Comparison of ENCODE assay signal across 8 mouse cellular contexts in the genomic region with DNA sequence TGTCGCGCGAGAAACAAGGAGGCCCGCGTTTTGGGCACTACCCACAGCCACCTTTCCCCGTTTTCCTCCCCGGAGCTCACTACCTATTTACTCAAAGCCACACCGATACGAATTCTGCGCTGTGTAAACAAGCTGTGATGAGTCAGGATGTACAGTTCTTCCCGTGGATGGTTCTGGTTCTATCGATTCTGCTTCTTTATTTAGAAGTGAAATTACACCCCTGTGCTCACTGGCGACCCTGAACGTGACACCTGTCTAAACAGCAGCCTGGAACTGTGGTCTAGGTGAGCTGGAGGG. TPM values are rescaled to one million over a fixed set of nuclear protein-coding genes. Genes with fewer than 3 reads are reported as not detected.
DNase-seq lines count a peak whose midpoint lies in the region; ATAC-seq and TF ChIP-seq lines count a peak whose summit lies in the region.

No protein-coding gene starts in this region.

- H3K9me3 ChIP-seq in embryonic facial prominence, embryonic 10.5 days = no peaks in the 10 kb centered on the region
- H3K9me3 ChIP-seq in hindbrain, embryonic 13.5 days = no peaks in the 10 kb centered on the region
- H3K9me3 ChIP-seq in midbrain, embryonic 16.5 days (replicated peaks; ENCODE audit: control insufficient read depth, low read length, poor library complexity, severe bottlenecking) = no peaks in the 10 kb centered on the region

- no peak for ATAC-seq in hindbrain, embryonic 13.5 days (ENCODE audit: low FRiP score)
- ATAC-seq in midbrain, embryonic 16.5 days = no peak

- H3K4me3 ChIP-seq in left cerebral cortex, adult 2 months = peak overlapping the region; percentile 78
- H3K4me3 ChIP-seq in embryonic facial prominence, embryonic 10.5 days = peak overlapping the region; percentile 89
- H3K4me3 ChIP-seq in hindbrain, embryonic 13.5 days = peak overlapping the region; percentile 78
- peak overlapping the region; percentile 75 for H3K4me3 ChIP-seq in midbrain, embryonic 16.5 days (ENCODE audit: low read depth, low read length)

- intact Hi-C loops in left cerebral cortex, adult 2 months (cut with DNase I) = loop anchor here (5.0 kb wide), 1 partner anchor 56 kb away; a partner anchor contains a TSS
- intact Hi-C loops in left cerebral cortex, postnatal 10 days (cut with DNase I) = no loop called here

- H3K4me2 ChIP-seq in hindbrain, embryonic 13.5 days = peak overlapping the region; percentile 80
- peak overlapping the region; percentile 87 for H3K4me2 ChIP-seq in midbrain, embryonic 16.5 days (ENCODE audit: low read length)

- no peaks in the 10 kb centered on the region for H3K36me3 ChIP-seq in embryonic facial prominence, embryonic 10.5 days (replicated peaks)
- H3K36me3 ChIP-seq in hindbrain, embryonic 13.5 days = no peaks in the 10 kb centered on the region
- no peaks in the 10 kb centered on the region for H3K36me3 ChIP-seq in midbrain, embryonic 16.5 days (ENCODE audit: control insufficient read depth, insufficient read depth, low read length)

- H3K27me3 ChIP-seq in embryonic facial prominence, embryonic 10.5 days (replicated peaks; ENCODE audit: low read depth, poor library complexity, severe bottlenecking) = peaks cover 17% of the 10 kb centered on the region
- peaks cover 6% of the 10 kb centered on the region; the same call in 1 of the 2 replicates for H3K27me3 ChIP-seq in hindbrain, embryonic 13.5 days
- H3K27me3 ChIP-seq in midbrain, embryonic 16.5 days (ENCODE audit: control insufficient read depth, insufficient read depth, low read depth, low read length) = no peaks in the 10 kb centered on the region; the same call in 1 of the 2 replicates

- peak overlapping the region; percentile 92 for H3K9ac ChIP-seq in hindbrain, embryonic 13.5 days
- H3K9ac ChIP-seq in midbrain, embryonic 16.5 days (ENCODE audit: low read depth, low read length) = peak overlapping the region; percentile 96

- DNase-seq in left cerebral cortex, adult 2 months (ENCODE audit: extremely low spot score in 1 of 2, low spot score in 2 of 2) = no peak
- DNase-seq in left cerebral cortex, postnatal 10 days (ENCODE audit: extremely low spot score in 1 of 2, low spot score in 2 of 2) = no peak
- no peak for DNase-seq in embryonic facial prominence, embryonic 10.5 days (ENCODE audit: low spot score)
- no peak for DNase-seq in thymus, postnatal 4 days
- no peak for DNase-seq in adrenal gland, postnatal 10 days
- no peak for DNase-seq in left cerebral cortex, adult 18-20 months (ENCODE audit: low spot score in 2 of 2)

- H3K27ac ChIP-seq in left cerebral cortex, adult 2 months = peak overlapping the region; percentile 96
- H3K27ac ChIP-seq in embryonic facial prominence, embryonic 10.5 days (replicated peaks) = peak overlapping the region; percentile 95
- peak overlapping the region; percentile 96 for H3K27ac ChIP-seq in hindbrain, embryonic 13.5 days
- H3K27ac ChIP-seq in midbrain, embryonic 16.5 days (ENCODE audit: low read length) = peak overlapping the region; percentile 97

- 2% methylated on average over 14 of the region's 14 CpGs for whole genome bisulfite sequencing in embryonic facial prominence, embryonic 10.5 days
- WGBS in hindbrain, embryonic 13.5 days = under 1% methylated on average over 14 of the region's 14 CpGs
- WGBS in midbrain, embryonic 16.5 days = under 1% methylated on average over 14 of the region's 14 CpGs

- no peak for TF ChIP-seq CTCF in left cerebral cortex, adult 2 months (IDR thresholded peaks at IDR 0.05)

- H3K4me1 ChIP-seq in embryonic facial prominence, embryonic 10.5 days = peaks cover 18% of the 10 kb centered on the region
- H3K4me1 ChIP-seq in hindbrain, embryonic 13.5 days (replicated peaks) = peaks cover 14% of the 10 kb centered on the region
- peaks cover 5% of the 10 kb centered on the region; the same call in 1 of the 2 replicates for H3K4me1 ChIP-seq in midbrain, embryonic 16.5 days (ENCODE audit: control insufficient read depth, insufficient read depth, low read length)

RNA-seq across cellular contexts. Expression of a gene that starts 0.7 kb away (rescaled TPM):
- 10 to 100 TPM; 61.4 to 69.1 TPM for total RNA-seq in left cerebral cortex, adult 2 months (2021)
- total RNA-seq in left cerebral cortex, postnatal 10 days (2021) = 10 to 100 TPM; 46.1 to 50.2 TPM
- 13.6 and 16.5 TPM in 2 replicates for polyA plus RNA-seq in embryonic facial prominence, embryonic 10.5 days (2016; fragmentation: Nextera tagmentation; extraction: Ambion mirVana)
- polyA plus RNA-seq in hindbrain, embryonic 13.5 days (2015; fragmentation: Nextera tagmentation; extraction: Ambion mirVana) = 24.8 and 26.2 TPM in 2 replicates
- polyA plus RNA-seq in midbrain, embryonic 16.5 days (2015; fragmentation: Nextera tagmentation; extraction: Ambion mirVana) = 31.7 and 33.9 TPM in 2 replicates
- total RNA-seq in adrenal gland, postnatal 10 days (2021) = 10 to 100 TPM; 15.3 to 17.5 TPM
- total RNA-seq in left cerebral cortex, adult 18-20 months (2021) = 10 to 100 TPM; 67.1 to 67.7 TPM

RNA-seq across cellular contexts. Expression of a gene that starts 15.1 kb away (rescaled TPM):
- total RNA-seq in left cerebral cortex, adult 2 months (2021) = 100 to 1,000 TPM; 354 to 358 TPM
- total RNA-seq in left cerebral cortex, postnatal 10 days (2021) = 100 to 1,000 TPM; 495 to 501 TPM
- polyA plus RNA-seq in embryonic facial prominence, embryonic 10.5 days (2016; fragmentation: Nextera tagmentation; extraction: Ambion mirVana) = 31.9 and 34.3 TPM in 2 replicates
- polyA plus RNA-seq in hindbrain, embryonic 13.5 days (2015; fragmentation: Nextera tagmentation; extraction: Ambion mirVana) = 198 and 199 TPM in 2 replicates
- 348 and 370 TPM in 2 replicates for polyA plus RNA-seq in midbrain, embryonic 16.5 days (2015; fragmentation: Nextera tagmentation; extraction: Ambion mirVana)
- 10 to 100 TPM; 17.9 to 25.6 TPM for total RNA-seq in adrenal gland, postnatal 10 days (2021)
- total RNA-seq in left cerebral cortex, adult 18-20 months (2021) = 100 to 1,000 TPM; 333 to 352 TPM

RNA-seq across cellular contexts. Expression of a gene that starts 57.6 kb away (rescaled TPM):
- total RNA-seq in left cerebral cortex, adult 2 months (2021) = 100 to 1,000 TPM; 268 to 282 TPM
- total RNA-seq in left cerebral cortex, postnatal 10 days (2021) = 100 to 1,000 TPM; 254 to 258 TPM
- polyA plus RNA-seq in embryonic facial prominence, embryonic 10.5 days (2016; fragmentation: Nextera tagmentation; extraction: Ambion mirVana) = 9.9 and 10.0 TPM in 2 replicates
- polyA plus RNA-seq in hindbrain, embryonic 13.5 days (2015; fragmentation: Nextera tagmentation; extraction: Ambion mirVana) = 131 and 139 TPM in 2 replicates
- 134 and 138 TPM in 2 replicates for polyA plus RNA-seq in midbrain, embryonic 16.5 days (2015; fragmentation: Nextera tagmentation; extraction: Ambion mirVana)
- 10 to 100 TPM; 22.3 to 23.3 TPM for total RNA-seq in adrenal gland, postnatal 10 days (2021)
- 100 to 1,000 TPM; 255 to 265 TPM for total RNA-seq in left cerebral cortex, adult 18-20 months (2021)

Comparison
In these comparisons a context has a peak if more than half of its experiments do, and no peak if none do; other contexts are left out.
1. RNA of a gene that starts 15.1 kb away (total RNA-seq): 495 to 501 TPM in left cerebral cortex, postnatal 10 days, 354 to 358 TPM in left cerebral cortex, adult 2 months and 333 to 352 TPM in left cerebral cortex, adult 18-20 months; 17.9 to 25.6 TPM in adrenal gland, postnatal 10 days; every median in the first group is over 10 times any median in the second.
2. RNA of a gene that starts 57.6 kb away (total RNA-seq): 268 to 282 TPM in left cerebral cortex, adult 2 months, 255 to 265 TPM in left cerebral cortex, adult 18-20 months and 254 to 258 TPM in left cerebral cortex, postnatal 10 days; 22.3 to 23.3 TPM in adrenal gland, postnatal 10 days; every median in the first group is over 10 times any median in the second.
3. Peak in every context shown above with its lines, with median percentiles within 50 percentile points of each other: H3K27ac ChIP-seq and H3K4me3 ChIP-seq.